Mouse (Mus musculus): Measurements from ENCODE around the gene Rnf208. TPM values are rescaled to one million over a fixed set of nuclear protein-coding genes. Genes with fewer than 3 reads are reported as not detected.

Rnf208 gene
- polyA plus RNA-seq, 1 experiment: 8.1 TPM

GRCm38 (mm10) chr2:25289651-25290050 lies 47.6 kb downstream of the Rnf208 start, which contains the start of gene Lrrc26:
Lrrc26 (plus strand) TSS chr2:25289915.
- H3K4me3 ChIP-seq (ENCODE audit: control insufficient read depth, low read depth, low read length): peak within 1 kb of the TSS; percentile 76
- TF ChIP-seq CTCF (IDR thresholded peaks at IDR 0.05; ENCODE audit: control insufficient read depth, insufficient read depth, insufficient replicate concordance, low read depth, low read length) (no peak), POLR2A (IDR thresholded peaks at IDR 0.05; ENCODE audit: control insufficient read depth, low read depth, low read length) (no peak)
- no peaks in the 10 kb centered on the region for H3K27me3 ChIP-seq (ENCODE audit: control insufficient read depth, insufficient read depth, low read length)

GRCm38 (mm10) chr2:25290101-25290815 lies 48.2 kb downstream of the Rnf208 start:
- no peak overlapping the region for H3K27ac ChIP-seq (ENCODE audit: control insufficient read depth, insufficient read depth, low read depth, low read length)

More at GRCm38 (mm10) chr2:25289651-25290050, 47.6 kb downstream of the Rnf208 start, which contains the start of gene Lrrc26:
- Histone ChIP-seq H3K36me3 (ENCODE audit: control insufficient read depth, insufficient read depth, low read length) (peaks cover 4% of the 10 kb centered on the region), H3K4me1 (ENCODE audit: control insufficient read depth, insufficient read depth, low read length) (peaks cover 8% of the 10 kb centered on the region), H3K27ac (ENCODE audit: control insufficient read depth, insufficient read depth, low read depth, low read length) (no peak within 1 kb of the TSS)

GRCm38 (mm10) chr2:25290816-25291130 lies 48.7 kb downstream of the Rnf208 start:
- no peak overlapping the region for H3K27ac ChIP-seq (ENCODE audit: control insufficient read depth, insufficient read depth, low read depth, low read length)
- TF ChIP-seq POLR2A (IDR thresholded peaks at IDR 0.05; ENCODE audit: control insufficient read depth, low read depth, low read length): no peak
- TF ChIP-seq CTCF (IDR thresholded peaks at IDR 0.05; ENCODE audit: control insufficient read depth, insufficient read depth, insufficient replicate concordance, low read depth, low read length): no peak
- peak overlapping the region; percentile 76 for H3K4me3 ChIP-seq (ENCODE audit: control insufficient read depth, low read depth, low read length)
- no peaks in the 10 kb centered on the region for H3K27me3 ChIP-seq (ENCODE audit: control insufficient read depth, insufficient read depth, low read length)
- peaks cover 8% of the 10 kb centered on the region for H3K4me1 ChIP-seq (ENCODE audit: control insufficient read depth, insufficient read depth, low read length)
- H3K36me3 ChIP-seq (ENCODE audit: control insufficient read depth, insufficient read depth, low read length): no peaks in the 10 kb centered on the region

More at GRCm38 (mm10) chr2:25290101-25290815, 48.2 kb downstream of the Rnf208 start:
- peak overlapping the region; percentile 76 for H3K4me3 ChIP-seq (ENCODE audit: control insufficient read depth, low read depth, low read length)
- TF ChIP-seq POLR2A (IDR thresholded peaks at IDR 0.05; ENCODE audit: control insufficient read depth, low read depth, low read length): 0 out of 2 replicates have a peak, but pooled peaks have one; percentile 2
- no peak for TF ChIP-seq CTCF (IDR thresholded peaks at IDR 0.05; ENCODE audit: control insufficient read depth, insufficient read depth, insufficient replicate concordance, low read depth, low read length)
- H3K36me3 ChIP-seq (ENCODE audit: control insufficient read depth, insufficient read depth, low read length): no peaks in the 10 kb centered on the region; the same call in 1 of the 2 replicates
- no peaks in the 10 kb centered on the region for H3K27me3 ChIP-seq (ENCODE audit: control insufficient read depth, insufficient read depth, low read length)
- peaks cover 8% of the 10 kb centered on the region for H3K4me1 ChIP-seq (ENCODE audit: control insufficient read depth, insufficient read depth, low read length)

- H3K4me1 ChIP-seq (ENCODE audit: control insufficient read depth, insufficient read depth, low read length): peaks cover 8% of the 10 kb centered on the region
- H3K4me3 ChIP-seq (ENCODE audit: control insufficient read depth, low read depth, low read length): peak overlapping the region; percentile 76
- no peak overlapping the region for H3K27ac ChIP-seq (ENCODE audit: control insufficient read depth, insufficient read depth, low read depth, low read length)
- no peak for TF ChIP-seq CTCF (IDR thresholded peaks at IDR 0.05; ENCODE audit: control insufficient read depth, insufficient read depth, insufficient replicate concordance, low read depth, low read length)
- no peak for TF ChIP-seq POLR2A (IDR thresholded peaks at IDR 0.05; ENCODE audit: control insufficient read depth, low read depth, low read length)
- no peaks in the 10 kb centered on the region for H3K27me3 ChIP-seq (ENCODE audit: control insufficient read depth, insufficient read depth, low read length)
- no peaks in the 10 kb centered on the region for H3K36me3 ChIP-seq (ENCODE audit: control insufficient read depth, insufficient read depth, low read length)
Measured at GRCm38 (mm10) chr2:25291184-25292053, 49.4 kb downstream of the Rnf208 start.

- Histone ChIP-seq H3K4me1 (ENCODE audit: control insufficient read depth, insufficient read depth, low read length) (peaks cover 8% of the 10 kb centered on the region), H3K4me3 (ENCODE audit: control insufficient read depth, low read depth, low read length) (peak overlapping the region; percentile 76), H3K27ac (ENCODE audit: control insufficient read depth, insufficient read depth, low read depth, low read length) (no peak overlapping the region), H3K36me3 (ENCODE audit: control insufficient read depth, insufficient read depth, low read length) (no peaks in the 10 kb centered on the region), H3K27me3 (ENCODE audit: control insufficient read depth, insufficient read depth, low read length) (no peaks in the 10 kb centered on the region)
- TF ChIP-seq CTCF (IDR thresholded peaks at IDR 0.05; ENCODE audit: control insufficient read depth, insufficient read depth, insufficient replicate concordance, low read depth, low read length): no peak
- no peak for TF ChIP-seq POLR2A (IDR thresholded peaks at IDR 0.05; ENCODE audit: control insufficient read depth, low read depth, low read length)
Measured at GRCm38 (mm10) chr2:25292054-25292544, 50.0 kb downstream of the Rnf208 start.

- Histone ChIP-seq H3K27me3 (ENCODE audit: control insufficient read depth, insufficient read depth, low read length) (no peaks in the 10 kb centered on the region), H3K4me3 (ENCODE audit: control insufficient read depth, low read depth, low read length) (peak overlapping the region; percentile 41)
Measured at GRCm38 (mm10) chr2:25292856-25293255, 50.8 kb downstream of the Rnf208 start.

GRCm38 (mm10) chr2:25293706-25294105 lies 51.7 kb downstream of the Rnf208 start:
- Histone ChIP-seq H3K27ac (ENCODE audit: control insufficient read depth, insufficient read depth, low read depth, low read length) (no peak overlapping the region), H3K27me3 (ENCODE audit: control insufficient read depth, insufficient read depth, low read length) (no peaks in the 10 kb centered on the region)

More at GRCm38 (mm10) chr2:25292856-25293255, 50.8 kb downstream of the Rnf208 start:
- H3K27ac ChIP-seq (ENCODE audit: control insufficient read depth, insufficient read depth, low read depth, low read length): no peak overlapping the region
- peaks cover 8% of the 10 kb centered on the region for H3K4me1 ChIP-seq (ENCODE audit: control insufficient read depth, insufficient read depth, low read length)
- TF ChIP-seq POLR2A (IDR thresholded peaks at IDR 0.05; ENCODE audit: control insufficient read depth, low read depth, low read length) (no peak), CTCF (IDR thresholded peaks at IDR 0.05; ENCODE audit: control insufficient read depth, insufficient read depth, insufficient replicate concordance, low read depth, low read length) (peak; percentile 58; the same call in 1 of the 2 replicates)
- H3K36me3 ChIP-seq (ENCODE audit: control insufficient read depth, insufficient read depth, low read length): no peaks in the 10 kb centered on the region

More at GRCm38 (mm10) chr2:25293706-25294105, 51.7 kb downstream of the Rnf208 start:
- no peaks in the 10 kb centered on the region for H3K36me3 ChIP-seq (ENCODE audit: control insufficient read depth, insufficient read depth, low read length)
- H3K4me1 ChIP-seq (ENCODE audit: control insufficient read depth, insufficient read depth, low read length): peaks cover 5% of the 10 kb centered on the region
- TF ChIP-seq CTCF (IDR thresholded peaks at IDR 0.05; ENCODE audit: control insufficient read depth, insufficient read depth, insufficient replicate concordance, low read depth, low read length) (no peak), POLR2A (IDR thresholded peaks at IDR 0.05; ENCODE audit: control insufficient read depth, low read depth, low read length) (no peak)
- no peak overlapping the region for H3K4me3 ChIP-seq (ENCODE audit: control insufficient read depth, low read depth, low read length)

Other genes starting within 250 kb of the Rnf208 start
- gene Nsmf, start 187.9 kb upstream of the Rnf208 start, polyA plus RNA-seq (2012; rRNA removed): 69.1 and 78.2 TPM in 2 replicates
- gene Entpd8, start 162.0 kb upstream of the Rnf208 start, polyA plus RNA-seq (2012; rRNA removed): 0.48 TPM in 2 replicates
- gene Noxa1, start 147.1 kb upstream of the Rnf208 start, polyA plus RNA-seq (2012; rRNA removed): 0.14 and 0.25 TPM in 2 replicates
- gene Nrarp, start 61.5 kb upstream of the Rnf208 start, polyA plus RNA-seq (2012; rRNA removed): 3.8 and 4.0 TPM in 2 replicates
- gene Tor4a, start 45.4 kb upstream of the Rnf208 start, polyA plus RNA-seq (2012; rRNA removed): 0.98 and 1.3 TPM in 2 replicates
- gene Nelfb, start 30.8 kb upstream of the Rnf208 start, polyA plus RNA-seq (2012; rRNA removed): 20.7 and 24.9 TPM in 2 replicates
- 244 and 247 TPM in 2 replicates for gene Stpg3, start 27.6 kb upstream of the Rnf208 start, polyA plus RNA-seq (2012; rRNA removed)
- 552 and 576 TPM in 2 replicates for gene Fam166a, start 23.5 kb upstream of the Rnf208 start, polyA plus RNA-seq (2012; rRNA removed)
- gene Tubb4b, start 17.6 kb upstream of the Rnf208 start, polyA plus RNA-seq (2012; rRNA removed): 2,564 and 2,638 TPM in 2 replicates
- 0.48 and 0.55 TPM in 2 replicates for gene Slc34a3, start 7.9 kb upstream of the Rnf208 start, polyA plus RNA-seq (2012; rRNA removed)
- 0.05 TPM in 1 of 2 replicates, not detected in the other for gene Rnf224, start 5.5 kb upstream of the Rnf208 start, polyA plus RNA-seq (2012; rRNA removed)
- 0.12 and 0.31 TPM in 2 replicates for gene Cysrt1, start 197 bp downstream of the Rnf208 start, polyA plus RNA-seq (2012; rRNA removed)
- gene AL732309.1, start 4.6 kb downstream of the Rnf208 start, polyA plus RNA-seq (2012; rRNA removed): 7.0 and 7.9 TPM in 2 replicates
- gene Tmem203, start 13.2 kb downstream of the Rnf208 start, polyA plus RNA-seq (2012; rRNA removed): 63.3 and 69.3 TPM in 2 replicates
- gene Tprn, start 20.4 kb downstream of the Rnf208 start, polyA plus RNA-seq (2012; rRNA removed): 357 and 363 TPM in 2 replicates
- gene Ssna1, start 30.2 kb downstream of the Rnf208 start, polyA plus RNA-seq (2012; rRNA removed): 54.9 and 64.2 TPM in 2 replicates
- gene Anapc2, start 30.2 kb downstream of the Rnf208 start, polyA plus RNA-seq (2012; rRNA removed): 29.3 and 32.3 TPM in 2 replicates
- gene Tmem210, start 45.9 kb downstream of the Rnf208 start, polyA plus RNA-seq (2012; rRNA removed): 830 and 870 TPM in 2 replicates
- gene Lrrc26, start 47.7 kb downstream of the Rnf208 start, polyA plus RNA-seq (2012; rRNA removed): 3.5 and 4.3 TPM in 2 replicates
- gene Grin1, start 76.9 kb downstream of the Rnf208 start, polyA plus RNA-seq (2012; rRNA removed): 0.38 and 0.75 TPM in 2 replicates
- gene Man1b1, start 90.1 kb downstream of the Rnf208 start, polyA plus RNA-seq (2012; rRNA removed): 25.4 and 29.3 TPM in 2 replicates
- gene Dpp7, start 114.1 kb downstream of the Rnf208 start, polyA plus RNA-seq (2012; rRNA removed): 4.0 and 5.0 TPM in 2 replicates
- gene Uap1l1, start 123.4 kb downstream of the Rnf208 start, polyA plus RNA-seq (2012; rRNA removed): 1.7 and 2.2 TPM in 2 replicates
- gene Sapcd2, start 130.1 kb downstream of the Rnf208 start, polyA plus RNA-seq (2012; rRNA removed): 1.1 and 1.3 TPM in 2 replicates
- 6.2 and 6.5 TPM in 2 replicates for gene Entpd2, start 153.6 kb downstream of the Rnf208 start, polyA plus RNA-seq (2012; rRNA removed)
- 13.6 and 15.9 TPM in 2 replicates for gene Npdc1, start 157.1 kb downstream of the Rnf208 start, polyA plus RNA-seq (2012; rRNA removed)
- gene Fut7, start 181.0 kb downstream of the Rnf208 start, polyA plus RNA-seq (2012; rRNA removed): 0.10 TPM in 1 of 2 replicates, not detected in the other
- gene Abca2, start 186.4 kb downstream of the Rnf208 start, polyA plus RNA-seq (2012; rRNA removed): 17.3 and 18.3 TPM in 2 replicates
- 0.78 and 11.8 TPM in 2 replicates for gene Clic3, start 214.6 kb downstream of the Rnf208 start, polyA plus RNA-seq (2012; rRNA removed)
- 34.3 and 35.8 TPM in 2 replicates for gene Paxx, start 218.8 kb downstream of the Rnf208 start, polyA plus RNA-seq (2012; rRNA removed)
- gene Ptgds, start 227.8 kb downstream of the Rnf208 start, polyA plus RNA-seq (2012; rRNA removed): 311 and 369 TPM in 2 replicates

All from testis, adult 2 months (tissue).